Mouse (Mus musculus): ENCODE results near the gene Kazn. TPM values are rescaled to one million over a fixed set of nuclear protein-coding genes. Genes with fewer than 3 reads are reported as not detected.

Gene Kazn
- polyA plus RNA-seq, 3 experiments from 2014 or later = not detected

DNA sequence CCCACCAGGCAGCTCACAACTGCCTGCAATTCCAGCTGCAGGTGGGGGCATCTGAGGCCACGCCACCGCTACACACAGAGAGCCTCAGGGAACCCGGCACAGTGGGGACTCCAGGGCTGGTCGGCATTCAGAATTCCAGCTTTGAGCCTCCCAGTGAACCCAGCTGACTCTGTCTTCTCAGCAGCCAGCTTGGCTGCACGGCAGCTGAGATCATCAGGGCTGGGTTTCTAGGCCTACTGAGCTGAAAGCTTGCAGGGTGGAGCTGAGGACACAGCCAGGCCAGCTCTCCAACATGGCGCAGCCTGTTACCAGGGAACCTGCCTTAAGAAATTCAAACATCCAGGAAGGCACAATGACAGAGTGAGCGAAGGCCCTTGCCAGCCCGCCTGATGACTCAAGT lies 79.2 kb downstream of the Kazn start:
- no peak for ATAC-seq

DNA sequence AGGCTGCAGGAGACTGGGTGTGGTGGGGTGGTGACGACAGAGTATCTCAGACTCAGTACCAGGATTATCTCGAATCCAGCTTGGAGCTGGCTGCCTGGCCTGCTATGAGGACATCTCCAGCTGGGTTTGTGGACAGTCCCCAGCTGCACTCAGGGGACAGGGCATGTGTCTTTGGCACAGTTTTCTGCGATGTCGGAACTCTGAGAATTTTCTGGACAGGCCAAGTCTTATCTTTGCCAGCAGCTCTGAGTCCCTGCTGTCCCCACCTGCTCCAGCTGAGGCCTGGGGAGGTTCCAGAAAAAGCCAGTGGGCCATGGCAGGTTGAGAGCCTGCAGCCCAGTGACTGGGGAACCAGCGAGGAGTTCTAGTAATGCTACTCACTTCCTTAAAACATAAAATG lies 82.7 kb downstream of the Kazn start:
- no peak for ATAC-seq

DNA sequence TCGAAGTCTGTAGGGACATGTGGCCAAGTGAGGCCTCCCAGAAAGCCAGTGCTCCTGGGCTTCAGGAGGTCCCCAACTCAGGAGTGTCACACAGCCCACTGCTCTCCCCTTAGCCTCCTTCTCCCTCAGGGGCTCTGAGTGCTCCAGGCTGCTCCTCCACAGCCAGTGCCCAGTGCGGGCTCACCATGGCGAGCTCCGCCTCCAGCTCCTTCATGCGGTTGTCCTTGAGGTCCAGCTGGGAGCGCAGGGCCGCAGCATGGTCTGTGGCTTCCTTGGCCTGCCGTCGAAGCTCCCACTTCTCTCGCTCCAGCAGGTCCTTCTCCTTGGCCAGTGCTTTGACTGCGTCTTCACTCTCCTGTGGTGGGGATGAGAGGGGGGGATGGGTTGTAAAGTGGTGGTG lies 85.0 kb downstream of the Kazn start:
- no peak for ATAC-seq

DNA sequence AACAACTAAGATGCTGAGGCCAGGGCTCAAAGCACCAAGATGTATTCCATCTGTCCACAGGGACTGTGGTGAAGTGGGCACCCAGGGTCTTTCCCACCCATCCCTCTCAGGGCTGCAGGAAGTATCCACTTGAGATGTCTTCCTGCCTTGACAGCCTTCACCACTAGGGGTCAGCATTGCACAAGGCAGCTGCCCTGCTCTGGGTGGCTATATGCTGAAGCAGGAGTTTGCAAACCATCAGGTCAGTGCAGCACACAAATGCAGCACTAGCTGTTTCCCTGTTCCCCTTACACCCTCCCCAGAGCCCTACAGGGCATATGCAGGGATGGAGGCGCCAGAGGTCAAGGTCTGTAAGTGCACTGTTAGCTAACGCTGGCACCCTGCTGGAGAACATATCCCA lies 85.7 kb downstream of the Kazn start:
- ATAC-seq = no peak

DNA sequence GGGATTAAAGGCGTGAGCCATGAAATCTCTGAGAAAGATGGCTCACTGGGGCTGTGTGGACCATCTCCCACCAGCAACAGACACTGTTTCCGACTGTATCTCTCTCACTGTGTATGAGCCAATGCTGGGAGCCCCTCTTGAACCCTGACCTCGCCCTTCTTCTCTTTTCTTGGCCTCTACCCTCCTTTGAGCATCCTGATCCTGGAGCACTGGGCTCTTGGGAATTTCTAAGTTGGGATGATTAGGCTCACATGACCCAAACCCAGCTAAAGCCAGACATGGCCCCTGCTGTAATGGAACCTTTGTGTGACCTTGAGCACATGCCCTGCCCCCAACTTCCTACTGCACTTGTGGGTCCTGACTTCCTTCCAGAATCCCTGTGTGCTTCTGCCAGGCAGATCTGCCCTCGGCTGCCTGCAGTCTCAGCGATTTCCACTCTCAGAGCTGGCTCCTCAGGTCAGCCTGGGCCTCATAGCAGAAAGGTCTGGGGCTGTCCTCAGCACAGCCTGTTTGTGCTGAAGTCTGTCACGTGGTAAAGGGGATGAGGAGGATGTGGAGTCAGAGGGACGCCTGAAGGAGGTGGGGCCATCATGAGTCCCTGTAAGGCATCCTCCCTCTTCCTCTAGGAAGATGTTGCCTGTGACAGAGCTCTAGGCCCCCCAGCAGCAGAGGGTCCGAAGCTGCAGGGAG lies 86.3 kb downstream of the Kazn start:
- no peak for ATAC-seq

DNA sequence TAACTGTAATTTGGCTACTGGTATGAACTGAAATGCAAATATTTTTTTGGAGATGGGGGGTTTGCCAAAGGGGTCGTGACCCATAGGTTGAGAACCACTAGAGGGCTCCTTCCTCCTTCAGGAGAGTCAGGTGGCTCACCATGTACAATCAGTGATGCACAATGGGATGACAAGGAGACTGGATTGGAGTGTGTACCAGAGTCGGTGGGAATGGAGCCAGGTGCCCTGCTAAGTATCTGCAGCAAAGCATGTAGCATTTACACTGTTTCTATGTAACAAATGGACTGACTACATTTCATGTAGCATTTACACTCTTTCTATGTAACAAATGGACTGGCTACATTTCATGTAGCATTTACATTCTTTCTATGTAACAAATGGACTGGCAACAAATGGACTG lies 89.1 kb downstream of the Kazn start:
- no peak for ATAC-seq

DNA sequence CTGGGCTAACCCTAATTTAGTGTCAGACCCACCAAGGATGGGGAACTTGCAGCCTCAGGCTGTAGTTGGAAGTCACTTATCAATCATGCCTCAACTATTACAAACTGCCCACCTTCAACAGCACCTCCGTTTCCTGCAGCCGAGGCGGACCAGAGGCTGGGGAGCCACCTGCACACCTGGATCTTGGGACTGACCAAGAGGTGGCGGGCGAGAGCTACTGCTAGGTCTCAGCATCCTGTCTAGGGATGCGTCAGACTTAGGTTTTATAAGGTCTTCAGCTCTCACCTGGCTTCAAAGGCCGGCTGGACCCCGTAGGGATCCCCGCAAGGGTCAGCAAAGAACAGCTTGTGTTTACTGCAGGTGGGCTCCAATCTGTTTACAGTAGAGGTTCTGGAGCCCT lies 90.0 kb downstream of the Kazn start:
- ATAC-seq = no peak

DNA sequence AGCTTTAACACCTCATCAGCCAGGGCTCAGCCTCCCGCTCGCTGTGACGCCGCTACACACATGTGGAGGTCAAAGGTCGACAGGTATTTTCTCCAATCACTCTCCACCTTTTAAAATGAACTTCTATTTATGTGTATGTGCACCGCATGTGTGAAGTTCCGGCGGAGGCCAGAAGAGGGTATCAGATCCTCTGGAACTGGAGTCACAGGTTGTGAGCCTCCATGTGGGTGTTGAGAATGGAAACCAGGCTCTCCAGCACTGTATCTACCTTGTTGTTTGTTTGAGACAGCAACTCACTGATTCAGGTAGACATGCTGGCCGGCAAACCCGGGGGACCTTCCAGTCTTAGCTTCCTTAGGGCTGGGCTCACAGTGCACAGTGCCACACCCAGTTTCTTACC lies 91.5 kb downstream of the Kazn start:
- no peak for ATAC-seq

DNA sequence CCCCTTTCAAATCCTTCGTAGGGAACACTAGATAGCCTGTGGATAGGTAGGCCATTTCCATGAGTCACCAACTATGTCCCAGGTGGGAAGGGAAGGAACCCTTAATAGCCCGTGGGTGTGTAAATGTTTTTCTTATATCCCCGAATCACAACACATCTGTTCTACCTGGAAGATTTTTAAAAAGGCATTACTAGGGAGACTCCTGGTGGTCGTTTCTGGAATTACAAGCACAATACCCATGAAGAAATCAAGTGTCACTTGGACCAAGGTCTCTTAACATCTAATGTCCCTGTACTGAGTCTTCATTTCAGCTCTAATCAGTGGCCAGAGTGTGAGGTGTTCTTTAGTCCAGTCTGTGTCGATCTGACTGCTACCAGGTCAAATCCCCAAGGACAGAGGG lies 95.1 kb downstream of the Kazn start:
- ATAC-seq = no peak

DNA sequence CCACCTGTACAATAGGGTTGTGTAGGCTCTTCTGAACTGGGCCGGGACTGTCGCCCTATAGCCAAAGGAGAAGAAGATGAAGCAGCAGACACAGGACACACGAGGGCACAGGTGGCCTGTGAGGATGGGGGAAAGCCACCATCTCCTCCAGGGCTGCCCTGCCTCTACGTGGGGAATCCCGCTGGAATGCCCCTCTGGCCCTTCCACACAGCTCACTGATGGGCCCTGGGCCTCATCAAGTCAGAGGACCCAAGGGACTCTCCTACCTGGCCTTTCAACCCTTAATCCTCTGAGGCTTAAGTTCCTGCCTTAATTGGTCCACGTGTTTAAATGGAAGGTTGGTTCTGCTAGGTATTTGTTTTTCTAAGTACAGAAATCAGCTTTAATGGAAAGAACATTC lies 95.9 kb downstream of the Kazn start:
- no peak for ATAC-seq

DNA sequence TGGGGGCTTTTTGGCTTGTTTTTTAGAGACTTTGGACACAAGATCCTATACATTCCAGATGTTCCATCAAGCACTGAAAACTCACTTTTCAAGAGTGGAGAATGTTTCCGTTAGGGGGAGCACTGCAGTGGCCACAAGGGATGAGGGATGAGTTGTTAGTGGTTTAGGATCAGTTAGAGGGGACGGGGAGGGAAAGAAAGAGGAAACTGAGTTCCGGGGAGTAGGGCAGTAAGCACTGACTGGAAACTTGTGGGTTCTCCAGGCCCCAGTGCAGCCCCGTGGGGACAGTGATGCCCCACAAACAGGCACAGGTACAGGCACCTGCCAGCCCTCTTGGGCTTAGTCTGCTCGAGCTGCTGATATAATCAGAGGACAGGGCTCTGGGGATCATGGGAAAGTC lies 99.5 kb downstream of the Kazn start:
- ATAC-seq = no peak

DNA sequence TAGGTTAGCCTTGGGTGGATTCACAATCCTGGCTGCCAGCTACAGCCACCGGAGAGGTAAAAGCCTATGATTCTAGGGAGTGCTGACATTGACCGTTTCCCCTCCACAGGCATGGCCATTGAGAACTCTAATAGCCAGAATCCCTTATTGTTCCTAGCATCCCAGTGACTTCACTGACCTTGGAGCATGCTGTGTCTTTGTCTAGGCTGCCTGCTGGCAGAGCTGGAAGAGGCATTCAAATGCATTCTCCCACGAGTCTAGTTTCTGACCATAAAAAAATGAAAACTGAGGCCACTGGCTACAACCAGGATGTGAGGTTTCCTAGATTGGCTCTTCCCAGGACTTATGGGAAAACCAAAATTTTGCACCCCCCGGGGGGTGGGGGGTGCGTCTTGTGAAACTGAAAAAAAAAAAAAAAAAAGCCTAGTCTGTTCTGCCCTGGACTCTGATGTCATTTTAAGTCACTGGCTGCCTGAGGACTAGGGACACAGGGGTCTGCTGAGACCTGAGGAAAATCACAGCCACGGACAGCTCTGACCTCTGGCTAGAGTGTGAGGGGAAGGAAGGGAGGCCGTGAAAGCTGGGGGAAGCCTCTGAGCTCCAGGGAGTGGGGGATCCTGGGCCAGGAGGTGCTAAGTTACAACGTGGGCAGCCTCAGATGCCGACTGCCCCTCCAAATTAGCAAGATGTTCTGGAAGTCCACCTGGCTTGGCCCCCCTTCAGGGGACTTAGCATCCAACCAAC lies 100.7 kb downstream of the Kazn start:
- ATAC-seq = no peak

DNA sequence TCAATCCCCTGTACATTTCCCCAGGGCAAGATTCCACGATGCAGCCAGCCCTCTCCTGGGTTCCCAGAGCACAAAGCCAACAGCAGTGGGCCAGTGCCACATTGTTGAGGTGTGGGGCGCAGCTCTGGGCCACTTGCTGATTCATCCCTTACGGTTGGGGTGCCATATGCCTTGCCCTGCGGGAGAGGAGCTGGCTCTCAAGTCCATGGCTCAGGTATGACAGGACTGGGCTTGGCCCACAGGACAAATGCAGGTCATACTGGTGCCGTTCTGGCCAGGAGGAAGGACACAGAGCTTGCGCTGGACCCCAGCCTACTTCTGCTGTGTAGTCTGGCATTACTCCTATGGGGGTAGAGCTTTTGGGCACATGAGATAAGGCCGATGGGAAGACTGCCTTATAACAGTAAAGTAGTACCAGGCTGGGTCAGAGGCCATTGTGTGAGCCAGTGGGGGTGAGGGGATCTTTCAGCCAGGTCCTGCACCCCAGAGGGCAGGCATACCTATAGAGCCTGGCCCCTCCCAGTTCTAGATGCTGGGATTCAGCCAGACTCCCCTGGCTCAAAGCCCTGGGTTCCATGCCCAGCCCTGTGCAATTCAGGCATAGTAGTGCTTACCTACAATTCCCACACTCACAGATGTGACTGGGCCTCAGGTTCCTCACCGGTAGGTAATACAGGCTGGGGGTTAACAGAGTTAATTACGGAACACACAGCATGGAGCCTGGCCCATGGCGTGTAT lies 102.3 kb downstream of the Kazn start:
- ATAC-seq = no peak

DNA sequence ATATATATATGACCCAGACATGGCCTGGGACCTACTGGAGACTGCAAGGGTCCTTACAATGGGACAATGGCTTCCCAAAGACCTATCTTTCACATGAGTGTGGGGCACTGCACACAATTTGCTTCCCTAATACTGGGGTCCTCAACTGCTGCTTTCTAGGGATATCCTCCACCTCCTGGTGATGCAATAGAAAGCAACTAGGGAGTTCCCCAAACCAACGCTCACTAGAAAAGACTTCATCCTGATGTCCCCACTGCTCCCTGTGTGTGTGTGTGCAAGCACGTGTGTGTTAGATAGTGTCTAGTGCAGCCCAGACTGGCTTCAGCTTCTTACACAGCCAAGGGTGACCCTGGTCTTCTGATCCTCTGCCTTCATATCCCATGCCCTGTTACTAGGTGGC lies 103.7 kb downstream of the Kazn start:
- no peak for ATAC-seq

DNA sequence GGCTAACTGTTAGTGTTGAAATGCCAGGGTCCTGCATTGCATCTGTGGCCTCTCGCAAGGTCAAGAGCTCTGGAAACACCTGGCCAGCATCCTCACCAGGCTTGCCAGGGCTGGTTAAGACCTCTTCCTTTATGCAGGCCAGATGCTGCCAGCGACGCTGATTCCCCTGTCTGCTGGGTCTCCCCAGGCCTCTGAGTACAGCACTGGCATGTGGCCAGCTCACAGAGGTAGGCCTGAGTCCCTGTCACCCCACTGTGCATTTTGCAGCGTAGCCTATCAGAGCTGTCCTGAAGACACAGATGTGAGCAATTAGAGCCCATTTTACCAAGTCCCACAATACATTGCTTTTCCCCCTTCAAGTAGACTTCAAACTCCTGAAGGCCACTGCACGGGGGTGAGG lies 109.0 kb downstream of the Kazn start:
- ATAC-seq = no peak

DNA sequence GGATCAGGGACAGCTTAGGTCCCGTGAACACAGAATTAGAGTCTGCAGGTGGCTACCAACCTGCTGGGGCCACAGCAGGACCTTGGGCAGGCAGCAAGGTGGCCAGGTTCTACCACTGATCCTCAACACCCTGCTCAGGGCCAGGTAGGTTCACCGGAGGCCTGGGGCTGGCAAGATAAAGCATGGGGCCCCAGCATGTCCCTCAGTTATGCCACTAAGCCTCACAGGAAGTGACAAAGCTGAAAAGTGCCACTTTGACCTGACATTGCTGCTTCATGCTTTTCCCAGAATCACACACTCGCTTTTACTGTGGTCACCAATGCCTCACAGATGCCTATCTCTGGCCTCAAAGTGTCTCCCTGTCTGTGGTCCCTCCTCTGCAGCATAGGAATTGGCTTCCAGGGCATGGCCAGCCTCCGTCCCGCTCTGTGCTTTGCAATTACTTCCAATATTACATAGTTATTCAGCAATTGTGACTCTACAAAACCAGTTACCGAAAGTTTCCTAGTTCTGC lies 111.9 kb downstream of the Kazn start:
- no peak for ATAC-seq

DNA sequence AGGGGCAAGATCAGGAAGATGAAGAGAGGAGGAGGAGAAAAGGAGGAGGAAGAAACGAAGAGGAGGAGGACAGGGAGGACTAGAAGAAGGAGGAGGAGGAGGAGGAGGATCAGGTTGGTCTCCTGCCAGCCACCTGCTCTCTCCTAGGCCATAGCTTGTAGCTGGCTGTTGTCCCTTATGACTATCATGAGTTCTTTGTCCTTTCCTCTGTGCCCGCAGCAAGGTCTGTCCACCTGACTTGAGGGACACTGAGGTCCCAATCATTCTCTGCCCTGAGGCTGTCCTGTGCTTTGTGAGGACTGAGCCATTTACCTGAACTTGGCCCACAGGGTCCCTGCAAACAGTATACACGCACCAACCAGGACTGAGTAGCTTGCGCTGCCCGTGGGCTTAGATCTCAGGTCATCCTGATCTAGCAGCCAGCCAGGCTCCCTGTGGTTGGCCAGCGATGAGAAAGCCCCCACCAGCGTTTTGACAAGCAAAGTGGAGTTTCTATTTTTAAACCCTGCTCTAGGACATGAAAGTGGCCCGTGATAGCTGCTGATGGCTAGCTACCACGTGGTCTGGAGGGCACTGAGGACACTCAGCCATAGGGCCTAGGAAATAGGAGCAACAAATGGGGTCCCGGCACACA lies 112.4 kb downstream of the Kazn start:
- ATAC-seq = no peak

DNA sequence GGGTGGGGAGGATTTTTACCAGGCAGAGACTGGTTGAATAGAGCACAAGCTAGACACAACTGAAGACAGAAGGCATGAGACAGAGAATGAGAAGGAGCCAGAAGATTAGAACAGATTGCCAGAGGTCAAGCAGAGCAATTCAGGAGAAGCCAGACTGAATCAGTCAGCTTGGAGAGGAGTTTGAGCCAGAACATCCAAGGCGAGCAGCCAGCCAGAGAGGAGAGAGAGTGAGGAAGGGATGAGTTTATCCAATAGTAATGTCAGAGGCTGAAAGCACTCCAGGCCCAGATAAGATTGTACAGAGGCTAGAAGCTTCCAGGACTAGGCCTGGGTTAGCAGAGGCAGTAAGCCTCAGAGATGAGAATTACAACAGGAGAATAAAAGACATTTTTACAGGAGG lies 118.0 kb downstream of the Kazn start:
- no peak for ATAC-seq

DNA sequence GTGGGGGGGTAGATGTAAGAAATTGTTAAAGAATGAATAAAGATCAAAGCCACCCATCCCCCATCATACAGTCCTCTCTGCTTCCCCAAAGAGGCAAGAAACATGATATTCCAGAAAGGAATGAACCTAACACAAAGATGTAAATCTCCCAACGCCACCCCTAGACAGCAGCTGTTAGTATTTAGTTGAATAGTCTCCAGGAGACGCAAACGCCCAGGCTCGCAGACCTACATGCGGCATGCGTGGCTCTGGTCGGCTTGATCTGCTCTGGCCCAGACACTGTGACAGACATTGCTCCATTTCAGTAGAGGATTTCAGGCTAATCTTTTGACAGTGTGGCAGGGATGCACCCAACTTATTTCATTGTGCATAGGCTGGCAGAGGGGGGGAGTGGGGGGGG lies 120.7 kb downstream of the Kazn start:
- no peak for ATAC-seq

DNA sequence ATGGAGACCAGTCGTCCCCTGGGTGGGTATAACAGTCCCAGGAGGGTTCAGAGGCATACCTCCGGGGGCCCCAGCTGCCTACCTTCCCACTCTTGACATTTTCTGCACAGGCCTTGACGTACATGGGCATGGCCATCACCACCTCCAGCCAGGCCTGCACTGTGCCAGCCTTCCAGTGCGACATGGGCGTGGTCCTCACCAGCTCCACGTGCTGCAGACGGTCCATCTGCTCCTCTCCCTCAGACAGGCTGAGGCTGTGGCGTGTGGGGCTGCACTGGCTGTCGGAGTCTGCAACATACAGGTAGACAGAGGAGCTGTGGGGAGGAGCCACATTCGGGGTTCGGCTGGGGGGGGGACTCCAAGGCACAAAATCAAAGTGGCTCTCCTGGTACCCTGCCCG lies 121.2 kb downstream of the Kazn start:
- no peak for ATAC-seq

DNA sequence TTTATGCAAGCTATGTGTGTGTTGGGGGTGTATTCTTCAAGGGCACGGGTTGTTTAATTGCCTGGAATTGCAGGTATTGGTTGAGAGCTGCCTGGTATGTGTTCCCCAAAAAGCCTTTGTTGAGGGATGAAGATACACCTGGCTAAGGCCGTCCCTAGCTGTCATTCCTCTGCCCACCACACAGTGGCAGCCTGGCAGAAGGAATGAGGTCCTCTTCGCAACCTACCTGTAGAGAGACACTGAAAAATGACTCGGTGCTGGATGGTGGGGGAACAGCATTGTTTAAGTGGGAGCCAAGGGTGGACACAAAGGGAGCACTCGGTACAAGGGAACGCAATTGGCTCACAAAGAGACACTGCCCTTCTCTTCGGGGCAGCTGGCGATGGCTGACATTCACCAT lies 125.9 kb downstream of the Kazn start:
- ATAC-seq = no peak

DNA sequence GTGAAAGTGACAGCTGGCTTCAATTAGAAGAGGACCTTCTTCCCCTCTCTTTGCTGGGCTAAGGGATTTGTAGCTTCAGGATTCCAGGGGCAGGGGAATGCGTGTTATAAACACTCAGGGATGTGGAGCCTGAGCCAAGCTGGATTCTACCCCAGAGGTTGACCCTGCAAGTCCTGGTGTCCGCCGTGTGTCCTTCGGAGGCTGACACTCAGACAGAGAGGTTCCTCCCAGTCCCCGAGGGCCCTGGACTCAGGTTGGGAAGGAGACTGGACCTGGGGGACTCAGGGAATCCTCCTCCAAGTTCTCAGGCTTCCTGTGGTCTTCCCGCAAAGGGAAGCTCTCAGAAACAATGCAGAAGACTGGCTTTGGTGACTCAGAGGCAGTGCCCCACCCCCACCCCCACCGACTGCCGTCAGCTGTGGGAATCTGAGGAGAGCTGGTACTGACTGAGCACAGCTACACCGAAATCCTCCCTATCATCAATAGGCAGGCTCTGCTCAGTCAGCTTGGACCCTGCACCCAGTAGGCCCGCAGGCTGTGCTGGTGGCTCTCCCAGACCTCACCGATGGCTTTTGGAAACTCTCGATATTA lies 136.0 kb downstream of the Kazn start:
- no peak for ATAC-seq

DNA sequence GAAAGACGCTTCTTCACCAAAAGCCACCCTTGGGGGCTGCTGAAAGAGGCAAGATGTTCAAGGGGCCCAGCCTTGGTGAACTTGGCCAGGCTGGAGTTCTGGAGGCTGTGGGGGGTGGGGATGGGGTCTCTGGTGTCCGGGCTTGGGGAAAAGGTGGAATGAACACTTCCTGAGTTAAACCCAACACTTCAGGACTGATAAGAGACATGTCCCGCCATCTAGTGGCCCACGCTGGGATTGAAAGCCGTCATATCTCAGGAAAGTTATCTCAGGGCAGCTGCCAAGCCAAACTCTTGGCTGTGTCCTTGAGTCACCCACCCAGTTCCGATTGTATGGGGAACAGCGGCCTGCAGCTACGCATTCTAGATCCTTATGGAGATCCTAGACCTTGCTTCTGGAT lies 140.9 kb downstream of the Kazn start:
- no peak for ATAC-seq

Measured in inflammation-experienced regulatory T-cells, adult 6 months (primary cell).